Mouse (Mus musculus): ENCODE data around the gene Cep170b.

DNA sequence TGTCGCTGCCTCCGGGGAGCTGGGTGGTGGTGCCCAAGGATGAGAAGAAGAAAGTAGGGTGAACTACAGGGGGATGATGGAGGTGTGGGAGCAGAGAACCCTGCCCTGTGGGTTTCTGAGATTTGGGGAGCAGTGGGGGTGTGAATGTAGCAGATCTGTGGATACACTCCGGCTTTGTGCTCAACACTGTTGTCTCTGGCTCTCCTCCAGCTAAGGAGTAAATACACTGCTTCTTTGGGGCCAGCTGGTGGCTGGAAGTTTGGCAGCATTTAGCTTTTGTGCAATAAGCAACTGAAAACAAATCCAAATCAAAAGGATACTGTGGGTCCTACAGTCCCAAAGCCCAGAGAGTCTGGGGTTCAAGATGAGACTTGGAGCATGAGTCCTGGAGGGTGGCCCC is 6.3 kb upstream of the Cep170b start:
- TF ChIP-seq CTCF (IDR thresholded peaks at IDR 0.05; ENCODE audit: borderline replicate concordance, control insufficient read depth, extremely low read depth, insufficient read depth, low read length, poor library complexity) = no peak
- no peak for TF ChIP-seq POLR2A (IDR thresholded peaks at IDR 0.05; ENCODE audit: control insufficient read depth, extremely low read depth, insufficient read depth, low read length, poor library complexity)
